Mouse (Mus musculus): ENCODE data around the gene Prrg3.

DNA sequence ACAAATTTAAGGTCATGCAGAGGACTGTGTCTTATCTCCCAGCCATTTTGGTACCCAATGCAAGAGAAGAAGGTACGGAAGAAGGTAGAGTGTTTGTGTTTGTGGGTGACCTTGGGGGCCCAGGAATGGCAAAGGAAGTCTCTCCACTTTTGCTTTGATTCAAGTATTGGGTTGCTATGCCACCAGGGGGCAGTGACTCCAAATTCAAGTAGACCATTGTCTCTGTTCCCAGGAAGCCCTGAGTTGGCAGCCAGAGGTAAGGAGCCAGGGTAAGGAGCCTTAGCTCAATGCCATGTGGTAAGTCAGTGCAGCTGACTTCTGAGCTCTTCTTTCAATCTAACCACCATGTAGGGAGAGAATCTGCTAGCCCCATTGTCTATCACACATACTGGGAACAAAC lies 21.4 kb downstream of the Prrg3 start:
- TF ChIP-seq MAX (IDR thresholded peaks at IDR 0.05; ENCODE audit: low read length) (no peak), ELF1 (IDR thresholded peaks at IDR 0.05; ENCODE audit: low read depth, low read length) (no peak), EP300 (IDR thresholded peaks at IDR 0.05; ENCODE audit: low read length) (no peak)
